Mouse (Mus musculus) gastrocnemius, postnatal 4 days (tissue): ENCODE results near the gene Zfp513. TPM values are rescaled to one million over a fixed set of nuclear protein-coding genes. Genes with fewer than 3 reads are reported as not detected.

Source experiments
- DNase-seq, 2 experiments: peaks; one replicate each; pipeline ENCODE4 v3.0.0; 2021 to 2022; ENCODE audit warnings: low spot score in 2 of 2, mixed read lengths in 2 of 2
- total RNA-seq, 2 experiments: library from RNA; stranded (reverse); gene quantifications; 2 replicates each; pipeline ENCODE4 v1.2.3; 2021

Zfp513 gene
- total RNA-seq, 2 experiments from 2014 or later, result 12.2 to 13.0 TPM

DNA sequence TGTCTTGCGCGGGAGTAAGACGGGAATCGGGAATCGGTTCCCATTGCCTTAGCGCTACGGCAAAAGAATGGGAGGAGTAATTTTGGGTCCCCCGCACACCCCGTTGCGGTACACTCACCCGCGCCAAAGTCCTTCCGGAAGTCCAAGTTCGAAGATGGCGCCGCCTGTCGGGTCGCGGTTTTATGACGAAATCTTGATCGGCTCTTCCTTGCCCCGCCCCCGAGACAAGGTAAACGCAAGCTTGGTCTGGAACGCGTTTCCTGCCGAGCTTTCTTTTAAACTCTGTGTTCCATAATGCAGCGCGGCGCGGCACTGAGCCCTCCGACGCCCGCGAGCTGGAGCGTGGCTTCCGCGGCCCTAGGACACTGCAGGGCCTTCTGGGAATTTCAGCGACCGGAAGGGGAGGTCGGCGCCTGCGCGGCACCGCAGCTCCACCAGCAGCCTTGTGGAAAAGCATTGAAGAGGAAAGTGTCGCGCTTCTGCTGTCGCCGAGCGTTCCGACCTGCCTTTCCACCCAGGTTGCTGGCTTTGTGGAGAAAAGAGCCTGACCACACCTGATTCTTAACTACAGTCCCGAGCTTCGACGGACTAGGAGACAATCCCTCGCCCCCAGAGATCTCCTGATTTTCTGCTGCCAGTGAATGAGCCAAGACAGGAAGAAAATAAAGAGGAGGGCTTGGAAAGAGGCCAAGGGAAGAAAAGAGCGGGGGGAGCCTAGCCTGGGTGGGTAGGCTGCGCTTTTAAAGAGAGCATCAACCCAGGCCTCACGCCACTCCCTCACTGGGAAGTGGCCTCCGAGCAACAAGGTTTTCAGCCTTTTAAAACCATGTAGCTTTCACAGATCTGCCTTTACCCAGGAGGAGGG is 22.1 kb downstream of the Zfp513 start, which contains the start of the genes Gm29609 and Gtf3c2:
TSS of gene Gm29609 (minus strand) at position 146 of the 865 bp plus-strand sequence.
TSS of gene Gtf3c2 (minus strand) at position 379 of the 865 bp plus-strand sequence.
- peak; percentile 87 to 95 for DNase-seq

DNA sequence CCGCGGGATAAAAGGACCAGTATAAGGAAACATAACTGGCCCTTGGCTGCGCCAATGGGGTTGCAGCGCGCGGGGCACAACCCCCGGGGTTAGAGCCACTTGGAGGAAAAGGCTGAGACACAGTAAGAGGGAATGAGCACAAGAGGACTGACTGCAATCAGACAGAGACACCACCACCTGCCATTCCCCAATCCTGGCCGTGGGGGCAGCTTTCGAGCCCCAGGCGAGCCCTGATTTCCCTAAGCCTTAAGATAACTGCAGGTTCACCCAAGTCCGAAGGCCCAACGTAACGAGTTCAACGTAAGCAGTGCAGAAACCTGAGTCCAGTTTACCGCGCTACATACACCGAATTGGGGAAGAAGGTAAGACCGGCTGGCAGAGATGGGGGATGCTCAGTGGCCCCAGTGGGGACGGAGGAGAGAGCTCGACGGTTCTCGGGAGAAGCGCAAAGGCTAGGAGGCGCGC is 22.8 kb downstream of the Zfp513 start:
- DNase-seq, result no peak

DNA sequence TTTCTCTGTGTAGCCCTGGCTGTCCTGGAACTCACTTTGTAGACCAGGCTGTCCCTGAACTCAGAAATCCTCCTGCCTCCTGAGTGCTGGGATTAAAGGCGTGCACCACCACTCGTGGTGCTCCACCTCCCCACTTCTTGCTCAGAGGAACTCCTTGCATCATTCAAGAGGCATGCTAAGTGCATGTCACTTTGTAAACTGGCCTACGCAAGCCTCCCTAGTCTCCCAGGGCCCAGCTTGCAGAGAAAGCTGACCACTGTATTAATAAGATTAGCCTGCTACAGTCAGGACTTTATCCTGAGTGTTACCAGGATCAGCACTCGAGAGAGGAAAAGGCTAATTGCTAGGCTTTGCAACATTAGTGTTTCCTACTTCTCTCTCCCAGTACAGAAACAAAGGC is 33.5 kb downstream of the Zfp513 start:
- no peak for DNase-seq

DNA sequence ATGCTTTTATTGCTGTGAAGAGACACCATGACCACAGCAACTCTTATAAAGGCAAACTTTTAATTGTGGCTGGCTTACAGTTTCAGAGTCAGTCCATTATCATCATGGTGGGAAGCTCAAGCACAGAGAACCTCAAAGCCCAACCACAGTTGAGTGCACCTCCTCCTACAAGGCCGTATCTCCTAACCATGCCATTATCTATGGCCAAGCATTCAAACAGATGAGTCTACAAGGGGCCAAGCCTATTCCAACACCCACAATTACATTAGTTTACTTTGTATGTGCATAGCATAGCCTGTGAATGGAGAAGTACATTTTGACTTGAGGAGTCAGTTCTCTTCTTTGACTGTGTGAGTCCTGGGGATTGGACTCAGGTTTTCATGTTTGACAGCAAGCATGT is 37.2 kb downstream of the Zfp513 start:
- DNase-seq, result no peak

DNA sequence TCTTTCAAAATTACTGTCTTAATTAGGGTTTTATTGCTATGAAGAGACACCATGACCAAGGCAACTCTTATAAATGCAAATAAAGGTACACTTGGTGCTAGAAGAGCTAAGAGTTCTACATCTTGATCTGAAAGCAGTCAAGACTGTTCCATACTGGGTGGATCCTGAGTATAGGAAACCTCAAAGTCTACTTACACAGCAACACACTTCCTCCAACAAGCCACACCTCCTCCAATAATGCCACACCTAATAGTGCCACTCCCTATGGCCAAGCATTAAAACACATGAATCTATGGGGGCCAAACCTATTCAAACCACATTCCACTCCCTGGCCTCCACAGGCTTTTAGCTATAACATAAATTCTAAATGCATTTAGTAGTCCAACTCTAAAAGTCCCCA is 39.6 kb downstream of the Zfp513 start:
- no peak for DNase-seq

DNA sequence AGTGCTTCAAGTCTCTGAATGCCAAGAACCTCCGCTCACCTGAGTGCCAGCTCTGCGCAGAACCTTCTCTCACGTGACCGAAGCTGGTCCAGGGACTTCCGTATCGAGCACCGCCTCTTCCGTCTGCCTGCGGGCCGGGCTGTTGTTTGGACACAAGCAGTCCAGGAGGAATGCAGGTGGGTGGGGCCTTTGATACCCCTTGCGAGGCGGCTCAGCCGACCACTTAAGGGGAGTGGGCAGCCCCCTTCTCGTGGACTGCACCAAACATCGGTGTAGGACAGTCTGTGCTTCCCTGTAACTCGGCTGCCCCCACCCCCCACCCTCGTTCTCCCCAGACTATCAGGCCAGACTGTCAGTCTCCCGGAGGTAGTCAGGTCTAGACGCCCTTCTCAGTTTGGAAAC is 48.0 kb downstream of the Zfp513 start, which contains the start of gene Mpv17:
TSS of gene Mpv17 (minus strand) at position 100 of the 402 bp plus-strand sequence.
- DNase-seq, result peak; percentile 48 to 79

DNA sequence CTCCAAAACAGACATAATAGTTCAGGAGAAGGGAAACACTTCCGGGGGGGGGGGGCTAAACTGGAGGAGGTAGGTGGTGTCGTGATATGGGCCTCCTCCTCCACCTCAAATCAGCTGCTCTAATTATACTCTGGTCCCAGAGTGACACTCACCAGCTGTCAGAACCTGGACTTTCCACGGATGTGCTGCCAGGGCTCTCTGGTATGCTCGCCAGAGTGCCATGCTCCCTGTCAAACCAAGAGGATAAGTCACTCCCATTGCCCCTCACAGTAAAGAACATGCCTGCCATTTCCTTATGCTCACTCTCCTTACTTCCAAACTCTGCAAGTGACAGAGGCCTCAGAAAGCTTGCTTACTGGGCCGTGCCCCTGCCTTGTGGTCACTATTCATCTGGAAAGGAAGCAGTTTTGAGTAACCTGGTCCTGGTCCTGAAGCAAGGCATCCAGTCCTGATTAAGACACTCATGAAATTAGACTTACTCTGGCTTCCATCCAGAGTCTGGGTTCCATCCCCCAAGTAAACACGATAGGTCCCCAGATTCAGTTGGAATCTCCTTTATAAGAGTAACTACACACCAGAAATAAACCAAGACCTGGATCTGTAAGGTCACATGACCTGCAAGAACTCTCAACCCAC is 48.5 kb downstream of the Zfp513 start:
- DNase-seq, result peak in 1 of 2 experiments; percentile 27

DNA sequence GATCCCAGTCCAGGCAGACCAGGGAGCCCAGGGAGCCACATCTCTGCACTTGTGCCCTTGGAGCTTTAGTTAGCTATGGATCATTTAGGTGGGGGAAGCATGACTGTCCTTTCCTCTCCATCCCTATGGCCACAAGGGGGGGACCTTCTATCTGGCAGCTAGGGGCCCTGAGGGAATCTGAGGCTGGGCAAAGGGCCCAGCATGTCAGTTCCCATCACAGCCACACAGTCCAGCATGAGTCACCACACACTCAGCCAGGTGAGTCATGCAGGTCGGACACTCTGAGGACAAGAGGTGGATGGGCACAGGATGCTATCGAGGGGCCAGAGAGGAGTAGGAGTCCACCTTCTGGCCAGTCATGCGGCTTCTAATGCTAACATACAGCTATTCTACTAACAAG is 50.4 kb downstream of the Zfp513 start:
- DNase-seq, result no peak

DNA sequence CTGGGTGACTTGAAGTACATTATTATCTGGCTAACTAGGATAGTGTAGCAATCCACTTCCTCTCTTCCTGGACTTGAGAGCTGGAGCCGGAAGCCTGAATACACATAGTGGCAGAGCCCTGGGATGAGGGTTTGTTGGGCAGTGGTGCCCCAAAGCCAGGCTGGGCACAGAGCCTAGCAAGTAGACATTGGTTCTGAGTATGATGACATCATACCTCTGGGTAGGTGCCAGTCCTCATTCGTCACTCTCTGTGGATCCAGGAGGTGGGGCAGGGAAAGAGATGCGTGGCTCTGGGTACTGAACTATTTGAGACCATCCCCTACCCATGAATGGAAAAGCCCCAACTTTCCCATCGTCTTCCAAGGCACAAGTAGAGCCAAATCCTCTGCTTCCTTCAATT is 52.3 kb downstream of the Zfp513 start:
- DNase-seq, result no peak

Other genes with a start within 250 kb of the Zfp513 start
- 10 to 100 TPM; 97.3 to 99.7 TPM for gene Preb, start 241.9 kb downstream of the Zfp513 start, total RNA-seq
- under 1 TPM in 1 of 2 experiments, not detected in 1; 0.10 TPM for gene Tcf23, start 233.6 kb downstream of the Zfp513 start, total RNA-seq
- gene Atraid, start 154.0 kb downstream of the Zfp513 start, total RNA-seq, result 100 to 1,000 TPM in 1 of 2 experiments, 10 to 100 TPM in 1; 92.4 to 102 TPM
- 10 to 100 TPM in 1 of 2 experiments, 1 to 10 TPM in 1; 8.2 to 13.8 TPM for gene Slc5a6, start 153.4 kb downstream of the Zfp513 start, total RNA-seq
- gene Cad, start 147.5 kb downstream of the Zfp513 start, total RNA-seq, result 10 to 100 TPM; 40.4 to 41.0 TPM
- gene Dnajc5g, start 96.0 kb downstream of the Zfp513 start, total RNA-seq, result not detected
- not detected for gene Slc30a3, start 94.1 kb downstream of the Zfp513 start, total RNA-seq
- 100 to 1,000 TPM; 139 to 160 TPM for gene Trim54, start 85.6 kb downstream of the Zfp513 start, total RNA-seq
- under 1 TPM in 1 of 2 experiments, not detected in 1; 0.62 TPM for gene Ucn, start 63.5 kb downstream of the Zfp513 start, total RNA-seq
- gene Mpv17, start 48.1 kb downstream of the Zfp513 start, total RNA-seq, result 10 to 100 TPM; 43.4 to 51.8 TPM
- 1 to 10 TPM; 1.6 to 4.6 TPM for gene Gm29609, start 22.4 kb downstream of the Zfp513 start, total RNA-seq
- gene Gtf3c2, start 22.2 kb downstream of the Zfp513 start, total RNA-seq, result 10 to 100 TPM; 39.7 to 47.0 TPM
- 10 to 100 TPM; 80.8 to 83.2 TPM for gene Snx17, start 9.1 kb downstream of the Zfp513 start, total RNA-seq
- gene Eif2b4, start 8.9 kb downstream of the Zfp513 start, total RNA-seq, result 10 to 100 TPM; 33.1 to 42.9 TPM
- gene Ppm1g, start 18.4 kb upstream of the Zfp513 start, total RNA-seq, result 10 to 100 TPM; 55.3 to 63.8 TPM
- 100 to 1,000 TPM in 1 of 2 experiments, 10 to 100 TPM in 1; 91.4 to 105 TPM for gene Nrbp1, start 38.6 kb upstream of the Zfp513 start, total RNA-seq
- gene Gm9970, start 38.9 kb upstream of the Zfp513 start, total RNA-seq, result under 1 TPM in 1 of 2 experiments, not detected in 1; 0.70 TPM
- 1 to 10 TPM; 2.3 to 4.1 TPM for gene Krtcap3, start 49.4 kb upstream of the Zfp513 start, total RNA-seq
- gene Ift172, start 88.8 kb upstream of the Zfp513 start, total RNA-seq, result 10 to 100 TPM; 30.6 to 40.8 TPM
- gene Fndc4, start 93.8 kb upstream of the Zfp513 start, total RNA-seq, result 10 to 100 TPM; 18.5 to 18.7 TPM
- gene Gckr, start 95.1 kb upstream of the Zfp513 start, total RNA-seq, result under 1 TPM; 0.22 to 0.36 TPM